Mouse (Mus musculus): ENCODE results near the gene Eps8l3. TPM values are rescaled to one million over a fixed set of nuclear protein-coding genes. Genes with fewer than 3 reads are reported as not detected.
A peak's percentile ranks its signal among the peaks of the same experiment; 100 is the strongest.
"Not testable (repeated sequence)": the region's sequence is repeated elsewhere in the genome, so short reads cannot be mapped to it uniquely, and the experiment has no call there.

Gene Eps8l3
- total RNA-seq, 2 experiments from 2014 or later: not detected

- ATAC-seq (replicated peaks; ENCODE audit: poor library complexity, severe bottlenecking): no peak
Measured at GRCm38 (mm10) chr3:107850418-107851031, 26.5 kb upstream of the Eps8l3 start.

GRCm38 (mm10) chr3:107852786-107853185 lies 24.2 kb upstream of the Eps8l3 start:
- ATAC-seq (replicated peaks; ENCODE audit: poor library complexity, severe bottlenecking): peak; percentile 80

DNA sequence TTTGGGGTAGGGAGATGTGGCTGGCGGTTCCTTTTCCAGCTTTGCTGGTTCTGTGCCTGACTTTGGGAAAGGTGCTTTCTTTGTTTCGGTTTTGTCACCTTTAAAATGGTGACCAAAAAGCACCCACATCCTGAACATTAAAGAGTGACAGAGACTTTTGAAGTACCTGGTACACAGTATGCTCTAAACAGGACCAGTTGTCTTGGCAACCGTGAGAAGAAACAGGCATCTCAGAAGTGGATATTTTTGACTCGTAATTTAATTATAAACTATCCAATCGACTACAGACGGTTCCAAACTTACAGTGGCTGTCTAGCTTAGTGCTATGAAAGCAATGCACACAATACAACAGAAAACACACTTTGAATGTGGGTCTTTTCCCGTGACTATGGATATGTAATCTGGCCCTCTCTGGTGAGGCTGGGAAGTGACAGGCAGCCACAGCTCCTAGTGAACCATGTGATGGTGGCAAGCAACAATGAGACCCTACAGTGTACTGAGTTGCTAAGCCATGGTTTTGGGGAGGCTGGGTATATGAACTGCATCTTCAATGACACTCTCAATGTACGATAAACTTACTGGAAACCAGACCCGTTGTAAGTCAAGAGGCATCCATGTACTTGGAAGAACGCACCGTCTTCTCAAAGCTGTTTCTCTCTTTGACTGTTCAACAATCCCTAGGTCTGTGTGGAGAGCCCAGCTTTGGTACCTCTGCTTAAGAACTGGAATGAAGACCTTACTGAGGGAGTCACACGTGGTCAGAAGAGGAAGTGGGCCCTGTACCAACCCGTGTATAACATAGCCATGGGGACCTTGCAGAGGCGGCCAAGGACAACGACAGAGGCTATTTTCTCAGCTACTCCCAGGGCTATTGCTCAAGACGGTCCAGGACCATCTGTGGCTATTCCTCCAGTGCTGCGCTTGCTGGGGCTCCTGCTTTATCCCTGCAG lies 23.5 kb upstream of the Eps8l3 start:
- ATAC-seq (replicated peaks; ENCODE audit: poor library complexity, severe bottlenecking): peak; percentile 62

DNA sequence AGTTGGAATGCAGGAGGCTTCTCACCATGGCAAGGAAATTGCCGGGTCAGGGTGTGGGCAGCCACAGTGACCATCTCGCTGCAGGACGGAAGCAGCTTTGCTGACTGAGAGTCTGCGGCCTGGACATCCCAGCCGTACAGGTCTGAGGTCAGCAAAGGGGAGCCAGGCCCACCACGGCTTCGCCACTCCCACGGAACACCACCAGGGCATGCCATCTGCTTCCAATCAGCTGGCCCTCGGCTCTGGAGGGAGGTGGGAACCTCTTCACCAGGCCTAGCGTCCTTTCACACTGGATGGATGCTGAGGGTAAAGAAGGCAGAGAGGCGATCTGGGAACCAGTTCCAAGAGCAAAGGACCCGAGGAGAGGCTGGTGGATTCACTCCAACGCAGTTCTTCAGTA lies 21.7 kb upstream of the Eps8l3 start:
- ATAC-seq (replicated peaks; ENCODE audit: poor library complexity, severe bottlenecking): no peak

- no peak for ATAC-seq (replicated peaks; ENCODE audit: poor library complexity, severe bottlenecking)
Measured at GRCm38 (mm10) chr3:107857646-107858045, 19.4 kb upstream of the Eps8l3 start.

DNA sequence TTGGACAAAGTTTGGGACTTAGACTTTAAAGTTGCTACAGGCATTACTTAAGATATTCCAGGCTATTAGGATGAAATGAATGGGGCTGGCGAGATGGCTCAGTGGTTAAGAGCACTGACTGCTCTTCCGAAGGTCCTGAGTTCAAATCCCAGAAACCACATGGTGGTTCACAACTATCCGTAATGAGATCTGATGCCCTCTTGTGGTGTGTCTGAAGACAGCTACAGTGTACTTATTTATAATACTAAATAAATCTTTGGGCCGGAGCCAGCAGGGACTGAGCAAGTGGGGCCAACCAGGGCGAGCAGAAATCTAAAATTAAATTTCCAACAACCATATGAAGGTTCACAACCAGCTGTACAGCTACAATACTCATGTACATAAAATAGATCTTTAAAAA lies 15.5 kb upstream of the Eps8l3 start:
- ATAC-seq (replicated peaks; ENCODE audit: poor library complexity, severe bottlenecking): not testable (repeated sequence)

GRCm38 (mm10) chr3:107862471-107862870 lies 14.6 kb upstream of the Eps8l3 start:
- peak; percentile 52 for ATAC-seq (replicated peaks; ENCODE audit: poor library complexity, severe bottlenecking)

DNA sequence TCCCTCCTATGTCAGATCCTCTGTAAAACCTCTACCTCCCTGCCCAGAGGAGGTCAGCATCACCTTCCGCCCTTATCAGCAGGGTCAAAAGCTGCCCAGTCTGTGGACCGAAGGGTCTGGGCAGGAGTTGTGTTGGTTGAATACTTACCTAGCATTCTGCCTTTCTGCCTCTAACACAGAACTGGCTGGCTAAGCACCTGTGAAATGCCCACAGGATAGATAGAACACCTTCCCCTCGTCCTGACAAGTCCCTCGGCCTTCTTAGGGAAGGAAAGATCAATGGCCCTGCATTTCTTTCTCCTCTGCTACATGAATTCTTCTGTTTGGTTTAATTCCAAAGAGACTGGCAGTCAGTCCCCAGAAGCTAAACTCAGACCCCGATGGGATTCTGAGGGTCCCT lies 13.6 kb upstream of the Eps8l3 start:
- no peak for ATAC-seq (replicated peaks; ENCODE audit: poor library complexity, severe bottlenecking)

- ATAC-seq (replicated peaks; ENCODE audit: poor library complexity, severe bottlenecking): peak; percentile 77
Measured at GRCm38 (mm10) chr3:107863898-107864603, 13.0 kb upstream of the Eps8l3 start.

- ATAC-seq (replicated peaks; ENCODE audit: poor library complexity, severe bottlenecking): no peak
Measured at GRCm38 (mm10) chr3:107865364-107866091, 11.5 kb upstream of the Eps8l3 start.

DNA sequence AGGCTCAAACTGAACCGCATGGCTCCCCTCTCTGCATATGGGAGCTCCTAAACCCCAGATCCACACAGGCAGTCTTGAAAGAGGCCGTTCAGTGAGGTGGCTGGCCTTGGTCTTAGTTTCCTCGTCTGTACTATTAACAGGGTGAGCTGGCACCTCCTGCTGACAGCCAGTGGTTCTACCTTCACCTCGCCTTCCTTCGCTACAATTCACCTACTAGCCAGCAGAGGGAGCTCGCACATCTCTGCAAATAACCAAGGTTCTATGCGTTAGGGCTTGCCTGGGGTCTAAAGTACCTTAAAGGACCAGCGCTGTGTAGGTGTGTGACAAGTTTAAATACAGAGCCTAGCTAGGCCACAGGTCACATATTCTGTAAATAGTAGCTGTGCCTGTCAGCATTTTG lies 9.9 kb upstream of the Eps8l3 start:
- ATAC-seq (replicated peaks; ENCODE audit: poor library complexity, severe bottlenecking): peak; percentile 91

GRCm38 (mm10) chr3:107868452-107868851 lies 8.6 kb upstream of the Eps8l3 start:
- ATAC-seq (replicated peaks; ENCODE audit: poor library complexity, severe bottlenecking): no peak

GRCm38 (mm10) chr3:107869097-107869496 lies 7.9 kb upstream of the Eps8l3 start:
- ATAC-seq (replicated peaks; ENCODE audit: poor library complexity, severe bottlenecking): no peak

DNA sequence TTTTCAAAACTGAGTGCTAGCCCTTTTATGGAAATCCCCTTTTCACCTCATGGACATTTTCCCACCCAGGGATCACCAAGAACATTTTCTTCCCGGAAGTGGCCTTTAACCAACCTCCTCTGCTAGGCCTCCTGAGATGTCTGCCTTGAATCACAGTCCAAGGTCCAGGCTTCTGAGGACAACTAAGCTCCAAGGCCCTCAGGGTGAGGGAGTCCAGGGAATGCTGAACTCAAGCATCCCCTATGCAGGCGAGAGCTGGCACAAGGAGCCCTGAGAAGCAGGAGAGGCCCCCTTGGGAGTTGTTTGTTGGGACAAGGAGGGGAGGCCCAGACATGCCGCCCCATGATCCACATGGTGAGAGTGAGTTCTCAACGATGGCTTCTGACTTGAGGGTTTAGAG lies 7.1 kb upstream of the Eps8l3 start:
- ATAC-seq (replicated peaks; ENCODE audit: poor library complexity, severe bottlenecking): no peak

GRCm38 (mm10) chr3:107873335-107874251 lies 3.4 kb upstream of the Eps8l3 start:
- ATAC-seq (replicated peaks; ENCODE audit: poor library complexity, severe bottlenecking): no peak

GRCm38 (mm10) chr3:107875231-107875630 lies 1.8 kb upstream of the Eps8l3 start:
- ATAC-seq (replicated peaks; ENCODE audit: poor library complexity, severe bottlenecking): no peak

- peak; percentile 80 for ATAC-seq (replicated peaks; ENCODE audit: poor library complexity, severe bottlenecking)
Measured at GRCm38 (mm10) chr3:107877747-107878736, 1.0 kb downstream of the Eps8l3 start.
